Mouse (Mus musculus) bone marrow macrophage, adult 2 months (primary cell): Measurements from ENCODE around the gene Il17ra.

Source experiments
- CTCF ChIP-seq: IDR thresholded peaks from 2 replicates; pipeline ENCODE4 v1.5.1; 2012; ENCODE audit warnings: low read depth, mild to moderate bottlenecking, low read length, moderate library complexity
- POLR2A ChIP-seq: IDR thresholded peaks from 2 replicates; pipeline ENCODE4 v1.6.1; 2012; ENCODE audit warnings: mild to moderate bottlenecking, low read depth, low read length, borderline replicate concordance

DNA sequence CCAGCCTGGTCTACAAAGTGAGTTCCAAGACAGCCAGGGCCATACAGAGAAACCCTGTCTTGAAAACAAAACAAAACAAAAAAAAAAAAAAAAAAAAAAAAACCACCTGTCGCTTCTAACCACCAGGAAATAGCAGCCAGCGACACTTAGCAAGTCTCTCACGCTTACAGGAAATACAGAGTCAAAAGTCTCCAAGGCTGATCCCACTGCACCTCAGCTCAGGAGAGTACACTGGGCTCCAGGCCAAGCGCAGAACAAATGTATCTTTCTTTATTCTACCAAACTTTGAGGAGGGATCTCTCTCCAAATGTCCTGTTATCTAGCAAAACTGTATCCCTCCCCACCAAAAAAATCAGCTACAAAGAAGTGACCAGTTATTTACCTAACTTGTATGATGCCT lies 66.1 kb downstream of the Il17ra start:
- TF ChIP-seq CTCF (no peak), POLR2A (no peak)
